10 mouse cellular contexts compared by ENCODE assay signal in the genomic region with DNA sequence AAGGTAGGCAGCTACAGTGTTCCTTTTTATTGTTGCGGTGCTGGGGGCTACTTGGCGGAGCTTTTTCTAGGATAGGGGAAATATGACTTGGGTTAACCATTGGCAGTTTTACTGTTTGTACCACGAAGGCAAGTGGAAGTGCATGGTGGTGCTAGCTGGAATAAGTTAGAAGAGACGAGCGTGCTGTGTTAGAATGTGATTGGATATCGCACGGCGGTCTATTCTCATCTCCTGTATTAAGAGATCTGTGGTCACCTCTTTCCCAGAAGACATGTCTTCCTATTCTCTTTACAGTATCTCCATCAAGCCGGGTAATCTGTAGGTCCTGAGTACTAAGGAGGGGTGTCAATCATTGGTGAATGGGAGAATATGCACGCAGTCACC.
A peak's percentile ranks its signal among the peaks of the same experiment; 100 is the strongest.
DNase-seq lines count a peak whose midpoint lies in the region; ATAC-seq and TF ChIP-seq lines count a peak whose summit lies in the region.
"Had no signal": no experiment of that assay in that cellular context is flagged by ENCODE, and none has a peak within 500 bp of the region (broad histone marks: within the 10 kb centered on the region; RNA-seq: fewer than 3 reads in every experiment).

No protein-coding gene starts in this region.

- H3K4me3 ChIP-seq in heart, embryonic 13.5 days, result peak overlapping the region; percentile 37
- peak overlapping the region; percentile 39 for H3K4me3 ChIP-seq in E14TG2a.4 (replicated peaks; ENCODE audit: low read length)
- H3K4me3 ChIP-seq in embryonic facial prominence, embryonic 13.5 days, result no peak overlapping the region
- H3K4me3 ChIP-seq in hindbrain, postnatal 0 days (ENCODE audit: low read length), result peak overlapping the region; percentile 44
- H3K4me3 ChIP-seq: megakaryocyte, embryonic 14.5 days had no signal

- H3K9ac ChIP-seq in heart, embryonic 13.5 days, result peak overlapping the region; percentile 76
- no peak overlapping the region for H3K9ac ChIP-seq in embryonic facial prominence, embryonic 13.5 days
- H3K9ac ChIP-seq in hindbrain, postnatal 0 days (replicated peaks; ENCODE audit: low read length), result peak overlapping the region; percentile 58

- 79% methylated on average over 10 of the region's 10 CpGs for WGBS in heart, embryonic 13.5 days
- 82% methylated on average over 10 of the region's 10 CpGs for WGBS in embryonic facial prominence, embryonic 13.5 days
- 24% methylated on average over 10 of the region's 10 CpGs for WGBS in hindbrain, postnatal 0 days

- no peak for TF ChIP-seq CTCF in E14TG2a.4 (conservative IDR thresholded peaks at IDR 0.05; ENCODE audit: low read length)
- TF ChIP-seq CTCF in hindbrain, postnatal 0 days (IDR thresholded peaks at IDR 0.05; ENCODE audit: low read depth), result no peak

- peak overlapping the region; percentile 61; the same call in 1 of the 2 replicates for H3K27ac ChIP-seq in heart, embryonic 13.5 days (replicated peaks)
- no peak overlapping the region for H3K27ac ChIP-seq in embryonic facial prominence, embryonic 13.5 days
- H3K27ac ChIP-seq in hindbrain, postnatal 0 days, result peak overlapping the region; percentile 87

- ATAC-seq in heart, embryonic 13.5 days (ENCODE audit: extremely low read depth, insufficient number of reproducible peaks, low FRiP score, low TSS enrichment), result no peak
- no peak for ATAC-seq in embryonic facial prominence, embryonic 13.5 days (ENCODE audit: insufficient number of reproducible peaks, insufficient read depth, low FRiP score, low TSS enrichment, low read depth)
- ATAC-seq in hindbrain, postnatal 0 days, result peak; percentile 57
- ATAC-seq in monocyte, adult 5-6 weeks (replicated peaks; ENCODE audit: insufficient number of reproducible peaks, low FRiP score, low TSS enrichment, poor library complexity, severe bottlenecking), result no peak

- H3K4me2 ChIP-seq in heart, embryonic 13.5 days, result peak overlapping the region; percentile 67
- H3K4me2 ChIP-seq in embryonic facial prominence, embryonic 13.5 days, result peak overlapping the region; percentile 56
- peak overlapping the region; percentile 64 for H3K4me2 ChIP-seq in hindbrain, postnatal 0 days (ENCODE audit: low read depth, low read length)

- no peaks in the 10 kb centered on the region for H3K36me3 ChIP-seq in heart, embryonic 13.5 days
- H3K36me3 ChIP-seq in E14TG2a.4 (ENCODE audit: insufficient read depth, low read length), result no peaks in the 10 kb centered on the region
- no peaks in the 10 kb centered on the region for H3K36me3 ChIP-seq in embryonic facial prominence, embryonic 13.5 days
- no peaks in the 10 kb centered on the region for H3K36me3 ChIP-seq in hindbrain, postnatal 0 days (ENCODE audit: insufficient read depth, low read length)

- H3K27me3 ChIP-seq in heart, embryonic 13.5 days (replicated peaks), result no peaks in the 10 kb centered on the region
- peaks cover 12% of the 10 kb centered on the region; the same call in 1 of the 2 replicates for H3K27me3 ChIP-seq in E14TG2a.4 (ENCODE audit: insufficient read depth, low read length)
- H3K27me3 ChIP-seq in embryonic facial prominence, embryonic 13.5 days, result peaks cover 4% of the 10 kb centered on the region; the same call in 1 of the 2 replicates
- no peaks in the 10 kb centered on the region for H3K27me3 ChIP-seq in hindbrain, postnatal 0 days (ENCODE audit: insufficient read depth, low read length)

- H3K4me1 ChIP-seq in heart, embryonic 13.5 days, result peaks cover 30% of the 10 kb centered on the region
- H3K4me1 ChIP-seq in E14TG2a.4 (replicated peaks; ENCODE audit: low read depth, low read length), result peaks cover 23% of the 10 kb centered on the region
- peaks cover 21% of the 10 kb centered on the region for H3K4me1 ChIP-seq in embryonic facial prominence, embryonic 13.5 days
- H3K4me1 ChIP-seq in hindbrain, postnatal 0 days (ENCODE audit: insufficient read depth, low read length), result peaks cover 8% of the 10 kb centered on the region
- H3K4me1 ChIP-seq: megakaryocyte, embryonic 14.5 days had no signal

- no peak for DNase-seq in heart, postnatal 4 days
- DNase-seq in hindbrain, postnatal 0 days (ENCODE audit: low spot score), result peak; percentile 44
- DNase-seq in spleen, adult 12 weeks (ENCODE audit: low spot score), result no peak
- DNase-seq in cerebellum, postnatal 10 days, result no peak
- DNase-seq: kidney, postnatal 14 days had no signal

- no peaks in the 10 kb centered on the region for H3K9me3 ChIP-seq in heart, embryonic 13.5 days
- no peaks in the 10 kb centered on the region for H3K9me3 ChIP-seq in E14TG2a.4 (ENCODE audit: low read length)
- H3K9me3 ChIP-seq in embryonic facial prominence, embryonic 13.5 days, result no peaks in the 10 kb centered on the region
- H3K9me3 ChIP-seq in hindbrain, postnatal 0 days (ENCODE audit: low read length), result no peaks in the 10 kb centered on the region
- H3K9me3 ChIP-seq: megakaryocyte, embryonic 14.5 days had no signal
